Mouse (Mus musculus) kidney, postnatal 10 days (tissue): ENCODE data around the gene Inava.
A peak's percentile ranks its signal among the peaks of the same experiment; 100 is the strongest.

ENCODE experiments used
- DNase-seq: peaks from one replicate; pipeline ENCODE4 v3.0.0; 2021; ENCODE audit warnings: mixed read lengths

Inava gene

GRCm38 (mm10) chr1:136230201-136230600, 3.9 kb downstream of the Inava start:
- peak; percentile 77 for DNase-seq

GRCm38 (mm10) chr1:136229040-136229373, 5.1 kb downstream of the Inava start:
- peak; percentile 72 for DNase-seq

DNA sequence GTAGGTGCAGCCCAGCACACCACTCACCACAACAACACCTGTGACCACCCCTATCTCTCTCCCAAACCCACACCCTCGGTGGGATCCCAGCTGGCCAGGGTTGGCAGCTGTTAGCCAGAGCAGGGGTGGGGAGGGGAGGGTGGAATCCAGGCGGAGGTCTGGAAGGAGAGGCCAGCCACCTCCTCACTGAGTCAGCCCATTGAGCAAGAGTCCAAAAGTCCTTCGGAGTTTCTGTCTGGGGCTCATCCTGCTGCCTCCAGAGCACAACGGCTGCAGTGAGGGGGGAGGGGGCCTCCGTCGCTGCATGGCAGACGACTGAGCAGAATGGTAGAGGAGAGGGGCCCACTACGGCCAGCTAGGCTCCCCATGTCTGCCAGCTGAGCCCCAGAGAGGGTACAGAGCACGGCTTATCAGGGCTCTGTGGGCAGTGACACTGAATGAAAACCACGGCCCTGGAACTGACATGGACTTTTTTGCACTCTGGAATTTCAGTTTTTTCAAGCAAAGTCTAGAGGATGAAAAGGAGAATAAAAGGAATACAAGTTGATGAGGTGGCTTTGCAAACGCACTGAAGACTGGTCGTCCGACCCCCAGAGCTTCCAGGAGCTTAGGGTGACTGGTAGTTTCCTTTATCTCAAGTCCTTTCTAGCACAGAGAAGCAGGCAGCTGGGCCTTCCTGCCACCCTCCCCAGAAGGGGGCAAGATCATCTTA, 5.6 kb downstream of the Inava start:
- DNase-seq = peak; percentile 80

GRCm38 (mm10) chr1:136227870-136228269, 6.2 kb downstream of the Inava start:
- DNase-seq = peak; percentile 88

DNA sequence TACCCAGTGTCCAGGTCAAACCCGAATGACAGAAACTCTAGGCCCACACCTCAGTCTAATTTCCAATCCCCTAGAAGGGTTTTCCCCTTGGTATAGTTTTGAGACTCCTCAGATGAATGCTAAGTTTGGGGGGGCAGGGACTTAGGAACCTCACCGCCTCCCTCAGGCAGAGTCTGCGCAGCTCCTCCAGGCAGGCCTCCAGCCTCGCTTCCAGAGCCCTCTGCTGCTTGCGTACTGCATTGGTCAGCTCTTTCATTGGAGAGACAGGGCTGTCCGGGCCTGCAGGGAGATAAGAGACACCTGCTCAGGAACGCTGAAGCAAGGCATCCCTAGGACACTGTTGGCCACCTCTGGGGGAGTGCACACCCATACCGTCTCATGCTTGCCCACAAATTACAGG, 7.4 kb downstream of the Inava start:
- no peak for DNase-seq

- DNase-seq = no peak
Observed at GRCm38 (mm10) chr1:136225846-136226245, 8.2 kb downstream of the Inava start.

GRCm38 (mm10) chr1:136223758-136224342, 10.2 kb downstream of the Inava start:
- no peak for DNase-seq

DNA sequence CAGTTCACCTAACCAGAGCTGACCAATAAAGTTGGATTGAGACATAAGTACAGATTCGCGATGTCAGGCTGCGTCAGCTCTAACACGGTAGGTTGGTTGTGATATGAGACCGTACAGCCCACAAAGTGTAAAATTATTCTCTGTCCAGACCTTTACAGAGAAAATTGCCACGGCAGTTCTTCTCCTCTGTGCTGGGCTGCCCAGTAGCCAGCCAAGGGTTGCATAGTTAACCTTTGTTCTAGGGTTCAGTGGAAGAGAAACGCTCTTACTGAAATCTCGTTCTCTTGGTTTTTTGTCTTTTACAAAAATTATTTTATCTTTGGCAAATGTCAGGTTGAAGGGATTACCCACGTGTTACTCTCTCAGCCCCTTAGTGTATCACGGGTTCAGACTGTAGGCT, 11.7 kb downstream of the Inava start:
- no peak for DNase-seq

GRCm38 (mm10) chr1:136220037-136220871, 13.8 kb downstream of the Inava start:
- peak; percentile 36 for DNase-seq

DNA sequence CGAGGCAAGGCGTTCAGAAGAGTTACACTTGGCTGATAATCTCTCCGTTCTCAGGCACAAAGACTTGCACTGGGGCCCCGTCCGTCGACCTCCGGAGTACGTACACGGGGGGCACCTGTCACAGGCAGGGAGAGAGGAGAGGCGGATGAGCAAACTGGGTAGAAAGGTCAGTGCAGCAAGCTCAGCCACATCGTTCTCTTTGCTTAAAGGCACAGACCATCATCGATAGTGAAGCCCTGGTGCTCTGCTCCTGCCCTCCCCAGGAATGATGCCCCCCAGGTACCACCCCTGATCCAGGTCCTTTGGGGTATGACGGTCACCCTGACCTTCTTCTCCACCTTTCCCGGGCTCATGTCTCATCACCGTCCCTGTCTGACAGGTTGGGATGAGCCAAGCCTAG, 19.8 kb downstream of the Inava start:
- no peak for DNase-seq

DNA sequence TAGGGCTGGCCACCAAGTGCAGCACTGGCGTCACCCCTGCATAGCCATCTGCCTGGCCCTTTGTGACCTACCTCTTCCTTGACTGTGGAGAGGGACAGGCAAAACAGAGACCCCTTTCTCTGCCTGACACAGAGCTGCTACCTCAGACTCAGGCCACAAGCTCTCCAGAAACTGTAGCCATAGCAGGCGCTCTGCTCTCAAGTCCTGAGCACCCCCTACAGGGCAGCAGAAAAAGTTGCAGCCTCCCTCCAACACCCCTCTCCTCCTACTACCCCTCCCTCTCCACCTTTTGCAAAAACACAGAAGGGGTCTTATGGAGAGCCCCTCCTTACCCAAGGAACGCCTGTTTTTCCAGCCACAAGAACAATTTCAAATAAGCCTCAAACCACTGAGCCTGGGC, 21.3 kb downstream of the Inava start, which contains the start of gene Mroh3:
TSS of gene Mroh3 (minus strand) at position 26 of the 400 bp plus-strand sequence.
- DNase-seq = no peak

GRCm38 (mm10) chr1:136190033-136190432, 44.0 kb downstream of the Inava start:
- no peak for DNase-seq

- no peak for DNase-seq
Observed at GRCm38 (mm10) chr1:136179511-136180001, 54.5 kb downstream of the Inava start.

GRCm38 (mm10) chr1:136178741-136179140, 55.3 kb downstream of the Inava start:
- DNase-seq = no peak

DNA sequence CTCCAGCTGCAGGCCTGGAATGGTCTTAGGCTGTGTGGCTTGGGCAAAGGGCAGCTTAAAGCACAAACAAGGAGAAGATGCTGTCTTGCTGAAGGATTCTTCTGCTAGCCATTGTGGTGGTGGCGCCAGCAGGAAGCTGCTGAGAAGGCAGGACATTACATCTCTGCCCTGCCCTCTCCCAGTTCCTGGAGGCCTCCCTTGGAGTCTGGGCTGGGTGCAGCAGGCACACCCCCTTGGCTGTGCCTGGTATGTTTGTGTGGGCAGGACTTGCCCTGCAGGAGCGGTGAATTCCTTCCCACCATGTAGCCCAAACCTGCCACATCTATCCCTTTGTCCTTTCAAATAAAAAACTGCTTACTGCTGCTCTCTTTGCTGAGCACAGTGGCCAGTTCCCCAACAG, 57.0 kb downstream of the Inava start:
- no peak for DNase-seq

DNA sequence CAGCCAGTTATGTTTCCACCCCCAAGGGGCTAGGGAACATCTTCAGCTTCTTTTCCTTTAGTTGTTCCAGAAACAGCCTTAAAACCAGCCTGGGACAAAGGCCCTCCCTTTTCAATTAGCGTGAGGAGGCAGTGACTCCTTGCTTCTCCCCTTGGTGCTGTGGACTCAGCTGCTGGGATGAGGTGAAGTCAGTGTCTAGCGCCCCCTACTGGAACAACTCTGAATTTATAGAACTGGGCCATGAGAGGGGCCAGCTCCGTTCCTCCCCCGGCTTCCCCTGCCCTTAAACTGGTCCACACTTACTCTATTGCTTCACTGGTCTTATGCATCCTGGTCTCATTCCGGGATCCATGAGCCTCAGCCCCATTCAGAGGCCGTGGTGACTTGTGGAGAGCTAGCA, 58.9 kb downstream of the Inava start:
- DNase-seq = peak; percentile 33

GRCm38 (mm10) chr1:136174101-136174606, 59.9 kb downstream of the Inava start:
- peak; percentile 30 for DNase-seq

- peak; percentile 50 for DNase-seq
Observed at GRCm38 (mm10) chr1:136172696-136173095, 61.4 kb downstream of the Inava start.

- DNase-seq = peak; percentile 86
Observed at GRCm38 (mm10) chr1:136170109-136170508, 64.0 kb downstream of the Inava start.

- peak; percentile 64 for DNase-seq
Observed at GRCm38 (mm10) chr1:136167657-136168056, 66.4 kb downstream of the Inava start.

DNA sequence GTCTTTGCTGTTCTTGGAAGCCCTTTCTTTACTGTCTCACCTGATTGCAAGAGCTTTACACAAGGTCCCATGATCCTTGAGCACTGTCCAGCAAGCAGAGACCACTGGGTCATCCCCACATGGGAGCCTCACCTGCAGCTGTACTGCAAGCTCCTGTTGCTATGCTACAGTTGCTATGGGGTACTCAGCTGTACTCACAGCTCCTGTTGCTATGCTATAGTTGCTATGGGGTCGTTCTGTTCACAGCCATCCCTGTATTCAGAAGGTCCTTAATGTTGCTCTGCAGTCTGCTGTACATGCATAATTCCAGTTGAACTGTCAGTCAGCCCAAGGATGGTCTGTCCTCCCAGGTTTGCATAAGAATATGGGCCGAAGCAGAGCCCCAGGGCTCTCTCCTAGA, 68.6 kb downstream of the Inava start:
- no peak for DNase-seq
